Mouse (Mus musculus): ENCODE results near the gene Aanat. TPM values are rescaled to one million over a fixed set of nuclear protein-coding genes. Genes with fewer than 3 reads are reported as not detected.

The Aanat gene
- total RNA-seq, 2 experiments from 2014 or later: 0.64 to 1.5 TPM

DNA sequence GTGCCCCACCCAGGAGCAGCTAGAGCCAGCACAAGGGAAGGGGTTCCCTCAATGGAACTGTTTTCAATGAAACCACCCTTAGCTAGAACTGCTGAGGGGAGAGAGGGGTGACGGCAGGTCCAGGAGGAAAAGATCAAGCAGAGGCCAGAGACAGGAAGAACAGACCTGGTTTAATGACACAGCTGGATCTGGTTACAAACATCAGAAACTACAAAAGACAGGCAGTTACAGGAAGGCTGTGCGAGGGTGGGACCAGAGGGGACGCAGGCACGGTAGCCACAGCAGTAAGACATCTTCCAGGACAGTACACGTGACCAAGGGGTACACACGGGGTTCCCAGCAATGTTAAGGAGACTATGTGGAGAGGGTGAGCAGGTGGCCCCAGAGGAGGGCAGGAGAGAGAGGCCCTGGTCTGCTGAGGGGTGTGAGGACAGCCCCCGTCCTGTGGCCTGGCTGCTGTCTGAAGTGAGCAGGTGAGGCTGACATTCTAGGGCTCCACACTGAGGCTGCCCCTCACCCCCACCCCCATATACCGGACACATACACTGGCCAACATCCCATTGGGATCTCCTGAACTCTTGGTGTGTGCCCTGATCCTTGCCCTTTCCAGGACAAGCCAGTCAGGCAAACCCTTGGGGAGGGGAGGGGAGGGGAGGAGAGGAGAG, 59.3 kb downstream of the Aanat start:
- intact Hi-C loops (cut with DNase I): no loop called here
- DNase-seq (ENCODE audit: low spot score in 2 of 2): no peak

DNA sequence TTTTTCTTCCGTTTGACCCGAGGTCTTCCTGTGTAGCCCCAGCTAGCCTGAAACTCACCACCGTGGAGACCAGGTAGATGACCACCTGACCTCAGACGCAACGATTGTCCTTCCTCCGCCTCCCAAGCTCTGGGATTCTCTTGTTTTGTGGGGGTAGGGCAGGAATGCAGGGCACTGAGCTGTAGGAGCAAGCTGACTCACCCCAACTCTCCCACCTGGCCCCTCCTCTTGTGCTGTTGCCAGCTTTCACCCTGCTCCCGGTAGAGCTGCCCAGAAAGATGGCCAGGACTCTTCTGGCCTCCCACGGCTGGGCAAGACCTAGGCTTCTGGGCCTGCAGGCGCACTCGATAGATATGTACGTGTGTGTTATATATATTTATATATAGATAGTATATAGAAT, 59.9 kb downstream of the Aanat start:
- no peak for DNase-seq (ENCODE audit: low spot score in 2 of 2)
- intact Hi-C loops (cut with DNase I): no loop called here

DNA sequence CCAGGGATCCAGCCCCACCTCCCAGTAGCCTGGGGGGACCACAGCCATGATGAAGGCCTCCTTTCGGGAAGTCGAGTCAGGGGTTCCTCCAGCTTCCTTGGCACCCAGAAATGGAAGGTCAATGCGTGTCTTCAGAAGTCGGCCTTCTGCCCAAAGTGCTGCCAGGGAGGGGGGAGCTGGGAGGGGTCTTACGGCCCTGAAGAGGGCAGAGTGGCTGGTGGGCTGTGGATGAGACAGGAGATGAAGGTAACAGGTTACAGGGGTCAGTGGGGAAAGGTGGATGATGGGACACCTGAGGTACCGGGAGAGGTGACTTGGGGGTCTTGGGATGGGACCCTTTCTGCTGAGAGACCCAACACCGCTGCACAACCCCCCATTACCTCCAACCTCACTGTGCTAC, 60.5 kb downstream of the Aanat start:
- DNase-seq (ENCODE audit: low spot score in 2 of 2): no peak

More for the DNA sequence above, 60.5 kb downstream of the Aanat start:
- intact Hi-C loops (cut with DNase I): no loop called here

Other genes starting within 250 kb of the Aanat start
- 100 to 1,000 TPM; 252 to 278 TPM for gene Rnf157, start 173.4 kb upstream of the Aanat start, total RNA-seq (2021)
- gene Ubald2, start 152.3 kb upstream of the Aanat start, total RNA-seq (2021): 10 to 100 TPM; 31.3 to 33.7 TPM
- gene Qrich2, start 120.2 kb upstream of the Aanat start, total RNA-seq (2021): not detected
- gene Prpsap1, start 92.2 kb upstream of the Aanat start, total RNA-seq (2021): 10 to 100 TPM; 65.7 to 76.2 TPM
- 1 to 10 TPM; 4.9 to 5.5 TPM for gene Sphk1, start 55.5 kb upstream of the Aanat start, total RNA-seq (2021)
- 100 to 1,000 TPM; 117 to 119 TPM for gene Ube2o, start 5.0 kb upstream of the Aanat start, total RNA-seq (2021)
- gene Rhbdf2, start 40.6 kb downstream of the Aanat start, total RNA-seq (2021): 1 to 10 TPM; 1.3 to 1.4 TPM
- gene Prcd, start 67.1 kb downstream of the Aanat start, total RNA-seq (2021): 1 to 10 TPM; 4.6 to 6.7 TPM
- 10 to 100 TPM; 39.9 TPM for gene Cygb, start 67.9 kb downstream of the Aanat start, total RNA-seq (2021)
- not detected for gene St6galnac1, start 189.1 kb downstream of the Aanat start, total RNA-seq (2021)
- gene Mxra7, start 241.6 kb downstream of the Aanat start, total RNA-seq (2021): 10 to 100 TPM; 10.4 to 15.9 TPM